Mouse (Mus musculus) olfactory bulb, adult 2 months (tissue): ENCODE data around the gene Cbx4.

Source experiments
- CTCF ChIP-seq: fragments of 200-500 bp; IDR thresholded peaks from 2 replicates; pipeline ENCODE4 v1.5.1; 2012; ENCODE audit warnings: low read depth, mild to moderate bottlenecking, low read length, moderate library complexity; ENCODE audit not compliant: insufficient read depth
- POLR2A ChIP-seq: fragments of 200-500 bp; IDR thresholded peaks from 2 replicates; pipeline ENCODE4 v1.6.1; 2012; ENCODE audit warnings: mild to moderate bottlenecking, low read depth, low read length, moderate library complexity; ENCODE audit not compliant: insufficient read depth

GRCm38 (mm10) chr11:119037780-119038401 lies 48.1 kb downstream of the Cbx4 start:
- TF ChIP-seq CTCF (no peak), POLR2A (no peak)
